Mouse (Mus musculus) hindbrain, postnatal 0 days (tissue): Measurements from ENCODE around the gene C1qtnf9. TPM values are rescaled to one million over a fixed set of nuclear protein-coding genes. Genes with fewer than 3 reads are reported as not detected.

ENCODE experiments used
- ATAC-seq: fragments of 200-750 bp; cut with Nextera tagmentation; 2 replicates; pipeline ENCODE4 v1.8.0; 2017; ENCODE audit warnings: mild to moderate bottlenecking, moderate TSS enrichment, moderate library complexity
- DNase-seq: peaks from one replicate; pipeline ENCODE4 v3.0.0-alpha.2; 2015; ENCODE audit warnings: low spot score
- H3K27ac ChIP-seq: fragments of 300-500 bp; sonication (generic); 2 replicates; pipeline ENCODE4 v1.5.1; 2014; ENCODE audit warnings: mild to moderate bottlenecking
- H3K27me3 ChIP-seq: fragments of 300-500 bp; sonication (generic); 2 replicates; pipeline ENCODE4 v1.6.1; 2014; ENCODE audit warnings: low read length, mixed read lengths; ENCODE audit not compliant: insufficient read depth
- H3K36me3 ChIP-seq: fragments of 300-500 bp; sonication (generic); 2 replicates; pipeline ENCODE4 v1.6.1; 2014; ENCODE audit warnings: low read length, mixed read lengths; ENCODE audit not compliant: insufficient read depth
- H3K4me1 ChIP-seq: fragments of 300-500 bp; sonication (generic); 2 replicates; pipeline ENCODE4 v1.6.1; 2014; ENCODE audit warnings: antibody characterized with exemption, low read length, mixed read lengths; ENCODE audit not compliant: insufficient read depth
- H3K4me2 ChIP-seq: fragments of 300-500 bp; sonication (generic); 2 replicates; pipeline ENCODE4 v1.6.1; 2014; ENCODE audit warnings: low read depth, mild to moderate bottlenecking, low read length, moderate library complexity, mixed read lengths
- H3K4me3 ChIP-seq: fragments of 300-500 bp; sonication (generic); 2 replicates; pipeline ENCODE4 v1.5.1; 2014; ENCODE audit warnings: low read length
- H3K9ac ChIP-seq: fragments of 300-500 bp; sonication (generic); replicated peaks from 2 replicates; pipeline ENCODE4 v1.6.1; 2014; ENCODE audit warnings: mild to moderate bottlenecking, low read length, moderate library complexity, mixed read lengths
- H3K9me3 ChIP-seq: fragments of 300-500 bp; sonication (generic); 2 replicates; pipeline ENCODE4 v1.6.1; 2016; ENCODE audit warnings: low read length, mixed read lengths
- CTCF ChIP-seq: IDR thresholded peaks from 2 replicates; pipeline ENCODE4 v1.5.1; 2016; ENCODE audit warnings: antibody characterized with exemption, control low read depth, low read depth
- WGBS: fragments of 180-500 bp; shearing (Covaris S2); extraction: QIAGEN DNeasy Blood & Tissue Kit; methylation state at CpG from one replicate; pipeline ENCODE4 v1.1.7; 2014; 5-methylcytosine and 5-hydroxymethylcytosine counted together
- polyA plus RNA-seq: library from polyadenylated mRNA; unstranded; fragments of >200 nt; fragmentation: Nextera tagmentation; extraction: Ambion mirVana; gene quantifications from 2 replicates; pipeline ENCODE4 v1.2.1, GENCODE M21; 2015
- total RNA-seq: library from RNA; depleted of rRNA; stranded (reverse); fragments of >200 nt; gene quantifications from 2 replicates; pipeline ENCODE4 v1.2.3, GENCODE M21; 2014; rRNA removed

Gene C1qtnf9
- not detected in 2 replicates for total RNA-seq
- polyA plus RNA-seq: 0.19 and 0.24 TPM in 2 replicates

- no peaks in the 10 kb centered on the region for H3K27me3 ChIP-seq
- H3K9me3 ChIP-seq: no peaks in the 10 kb centered on the region
- no peak for TF ChIP-seq CTCF
- H3K4me2 ChIP-seq: no peak within 1 kb of the TSS
- 76% methylated on average over 4 of the region's 4 CpGs for WGBS
- ATAC-seq (no peak), DNase-seq (no peak)
- H3K9ac ChIP-seq: no peak within 1 kb of the TSS
- H3K36me3 ChIP-seq: no peaks in the 10 kb centered on the region
- no peaks in the 10 kb centered on the region for H3K4me1 ChIP-seq
- no peak within 1 kb of the TSS for H3K27ac ChIP-seq
- H3K4me3 ChIP-seq: no peak within 1 kb of the TSS
Observed at GRCm38 (mm10) chr14:60767884-60768283, at the start of gene C1qtnf9. Gene C1qtnf9 (plus strand): TSS chr14:60768134.

- ATAC-seq: no peak
- Histone ChIP-seq H3K9ac (no peak overlapping the region), H3K9me3 (no peaks in the 10 kb centered on the region), H3K4me2 (no peak overlapping the region), H3K36me3 (no peaks in the 10 kb centered on the region), H3K27ac (no peak overlapping the region), H3K4me3 (no peak overlapping the region), H3K27me3 (no peaks in the 10 kb centered on the region), H3K4me1 (no peaks in the 10 kb centered on the region)
- WGBS: 71% methylated on average over 8 of the region's 8 CpGs
- TF ChIP-seq CTCF: no peak
- DNase-seq: no peak
Observed at GRCm38 (mm10) chr14:60721304-60721703, 46.6 kb upstream of the C1qtnf9 start.

- H3K4me3 ChIP-seq: no peak overlapping the region
- ATAC-seq: no peak
- no peak overlapping the region for H3K4me2 ChIP-seq
- no peaks in the 10 kb centered on the region for H3K9me3 ChIP-seq
- no peak overlapping the region for H3K9ac ChIP-seq
- no peak for DNase-seq
- TF ChIP-seq CTCF: no peak
- WGBS: 63% methylated on average over 3 of the region's 3 CpGs
- no peaks in the 10 kb centered on the region for H3K4me1 ChIP-seq
- H3K27me3 ChIP-seq: no peaks in the 10 kb centered on the region
- no peak overlapping the region for H3K27ac ChIP-seq
- H3K36me3 ChIP-seq: no peaks in the 10 kb centered on the region
Observed at GRCm38 (mm10) chr14:60721938-60722337, 46.0 kb upstream of the C1qtnf9 start.

GRCm38 (mm10) chr14:60726091-60726490, 41.8 kb upstream of the C1qtnf9 start:
- Histone ChIP-seq H3K4me1 (no peaks in the 10 kb centered on the region), H3K9me3 (no peaks in the 10 kb centered on the region), H3K27me3 (no peaks in the 10 kb centered on the region), H3K4me2 (no peak overlapping the region), H3K27ac (no peak overlapping the region), H3K4me3 (no peak overlapping the region), H3K9ac (no peak overlapping the region), H3K36me3 (no peaks in the 10 kb centered on the region)
- DNase-seq: peak; percentile 72
- TF ChIP-seq CTCF: no peak
- 48% methylated on average over 6 of the region's 6 CpGs for WGBS
- ATAC-seq: peak; percentile 69

GRCm38 (mm10) chr14:60727130-60727529, 40.8 kb upstream of the C1qtnf9 start:
- H3K4me1 ChIP-seq: no peaks in the 10 kb centered on the region
- WGBS: 88% methylated on average over 4 of the region's 4 CpGs
- ATAC-seq: 0 out of 2 replicates have a peak, but pooled peaks have one; percentile 20

GRCm38 (mm10) chr14:60732081-60732480, 35.9 kb upstream of the C1qtnf9 start:
- Histone ChIP-seq H3K4me3 (no peak overlapping the region), H3K9me3 (no peaks in the 10 kb centered on the region), H3K4me1 (peaks cover 27% of the 10 kb centered on the region), H3K27ac (no peak overlapping the region), H3K9ac (no peak overlapping the region), H3K4me2 (no peak overlapping the region), H3K36me3 (no peaks in the 10 kb centered on the region), H3K27me3 (no peaks in the 10 kb centered on the region)
- WGBS: 51% methylated on average over 6 of the region's 6 CpGs
- TF ChIP-seq CTCF: no peak
- ATAC-seq (no peak), DNase-seq (no peak)

More at GRCm38 (mm10) chr14:60727130-60727529, 40.8 kb upstream of the C1qtnf9 start:
- no peak overlapping the region for H3K9ac ChIP-seq
- no peaks in the 10 kb centered on the region for H3K27me3 ChIP-seq
- DNase-seq: no peak
- peak overlapping the region; percentile 15; the same call in 1 of the 2 replicates for H3K27ac ChIP-seq
- H3K4me3 ChIP-seq: no peak overlapping the region
- TF ChIP-seq CTCF: no peak
- H3K36me3 ChIP-seq: no peaks in the 10 kb centered on the region
- no peaks in the 10 kb centered on the region for H3K9me3 ChIP-seq
- H3K4me2 ChIP-seq: no peak overlapping the region

GRCm38 (mm10) chr14:60732787-60733186, 35.1 kb upstream of the C1qtnf9 start:
- Histone ChIP-seq H3K4me1 (peaks cover 28% of the 10 kb centered on the region), H3K27me3 (no peaks in the 10 kb centered on the region), H3K9me3 (no peaks in the 10 kb centered on the region), H3K4me2 (peak overlapping the region; percentile 41), H3K9ac (no peak overlapping the region), H3K36me3 (no peaks in the 10 kb centered on the region), H3K4me3 (no peak overlapping the region), H3K27ac (no peak overlapping the region)
- DNase-seq: peak; percentile 64
- WGBS: 20% methylated on average over 16 of the region's 16 CpGs
- no peak for TF ChIP-seq CTCF
- 0 out of 2 replicates have a peak, but pooled peaks have one; percentile 30 for ATAC-seq
